In the genomic region with DNA sequence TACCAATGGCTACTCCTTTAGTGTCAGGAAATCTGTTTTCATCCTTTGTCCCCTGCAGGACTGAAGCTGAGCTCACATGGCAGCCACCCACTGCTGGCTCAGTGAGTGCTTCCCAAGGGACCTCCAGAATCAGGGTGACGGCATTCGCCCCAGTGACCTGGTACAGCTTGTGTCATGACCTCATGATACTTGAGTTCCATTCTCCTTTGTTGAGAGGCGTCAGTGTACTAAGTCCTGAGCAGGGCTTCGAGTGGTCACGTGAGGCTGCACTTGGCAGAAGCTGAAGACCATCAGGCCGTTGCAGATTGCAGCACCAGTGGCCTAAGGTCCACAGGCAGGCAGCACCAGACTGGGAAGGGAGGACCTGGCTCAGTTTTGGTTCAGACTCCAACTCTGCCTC, we compare ENCODE assay signal across 8 mouse cellular contexts.
DNase-seq lines count a peak whose midpoint lies in the region; ATAC-seq and TF ChIP-seq lines count a peak whose summit lies in the region.
"Had no signal": no experiment of that assay in that cellular context is flagged by ENCODE, and none has a peak within 500 bp of the region (broad histone marks: within the 10 kb centered on the region; RNA-seq: fewer than 3 reads in every experiment).

No protein-coding gene starts in this region.

- TF ChIP-seq CTCF in lung, embryonic 14.5 days (IDR thresholded peaks at IDR 0.05; ENCODE audit: low read depth) = no peak

- H3K36me3 ChIP-seq in heart, embryonic 12.5 days = no peaks in the 10 kb centered on the region
- no peaks in the 10 kb centered on the region for H3K36me3 ChIP-seq in lung, embryonic 14.5 days (ENCODE audit: insufficient read depth)
- H3K36me3 ChIP-seq: hindbrain, embryonic 15.5 days had no signal

- DNase-seq in left cerebral cortex, adult 9 months (ENCODE audit: low spot score in 2 of 2) = peak; percentile 63 to 69
- no peak for DNase-seq in left cerebral cortex, postnatal 10 days (ENCODE audit: extremely low spot score in 1 of 2, low spot score in 2 of 2)
- DNase-seq in cerebellum, postnatal 25 days = peak; percentile 72 to 76
- no peak for DNase-seq in lung, embryonic 14.5 days
- DNase-seq in spleen, postnatal 14 days (ENCODE audit: low spot score in 2 of 2) = no peak
- DNase-seq in spleen, postnatal 4 days (ENCODE audit: low spot score in 2 of 2) = no peak

- intact Hi-C loops in left cerebral cortex, postnatal 10 days (cut with DNase I) = no loop called here

- H3K27me3 ChIP-seq in heart, embryonic 12.5 days (replicated peaks) = no peaks in the 10 kb centered on the region
- no peaks in the 10 kb centered on the region for H3K27me3 ChIP-seq in lung, embryonic 14.5 days (ENCODE audit: insufficient read depth, low read length)
- H3K27me3 ChIP-seq: hindbrain, embryonic 15.5 days had no signal

- H3K9ac ChIP-seq in heart, embryonic 12.5 days = no peak overlapping the region
- H3K9ac ChIP-seq in lung, embryonic 14.5 days = no peak overlapping the region
- H3K9ac ChIP-seq: hindbrain, embryonic 15.5 days had no signal

- H3K27ac ChIP-seq in heart, embryonic 12.5 days (ENCODE audit: poor library complexity, severe bottlenecking) = no peak overlapping the region
- no peak overlapping the region for H3K27ac ChIP-seq in lung, embryonic 14.5 days (ENCODE audit: low read depth)

- 0 out of 2 replicates have a peak, but pooled peaks have one; percentile 27 for ATAC-seq in heart, embryonic 12.5 days (ENCODE audit: insufficient number of reproducible peaks, low FRiP score)
- peak; percentile 48; the same call in 1 of the 2 replicates for ATAC-seq in lung, embryonic 14.5 days (ENCODE audit: insufficient read depth)

- H3K4me1 ChIP-seq in heart, embryonic 12.5 days (replicated peaks) = peaks cover 35% of the 10 kb centered on the region
- peaks cover 13% of the 10 kb centered on the region for H3K4me1 ChIP-seq in lung, embryonic 14.5 days (ENCODE audit: insufficient read depth)

- H3K4me3 ChIP-seq in heart, embryonic 12.5 days = no peak overlapping the region
- no peak overlapping the region for H3K4me3 ChIP-seq in lung, embryonic 14.5 days (ENCODE audit: low read depth, low read length)
- H3K4me3 ChIP-seq: hindbrain, embryonic 15.5 days had no signal

- H3K9me3 ChIP-seq in heart, embryonic 12.5 days (replicated peaks) = no peaks in the 10 kb centered on the region
- no peaks in the 10 kb centered on the region for H3K9me3 ChIP-seq in lung, embryonic 14.5 days (ENCODE audit: low read depth, low read length)
- H3K9me3 ChIP-seq: hindbrain, embryonic 15.5 days had no signal

- 58% methylated on average over 6 of the region's 6 CpGs for WGBS in heart, embryonic 12.5 days
- WGBS in lung, embryonic 14.5 days = 44% methylated on average over 6 of the region's 6 CpGs

- no peak overlapping the region for H3K4me2 ChIP-seq in heart, embryonic 12.5 days
- H3K4me2 ChIP-seq in lung, embryonic 14.5 days = no peak overlapping the region
- H3K4me2 ChIP-seq: hindbrain, embryonic 15.5 days had no signal

Comparison
In these comparisons a context has a peak if more than half of its experiments do, and no peak if none do; other contexts are left out.
1. DNase-seq: peak in left cerebral cortex, adult 9 months (2 of 2) and cerebellum, postnatal 25 days (2 of 2); none in left cerebral cortex, postnatal 10 days (0 of 2), lung, embryonic 14.5 days (single experiment), spleen, postnatal 14 days (0 of 2) and spleen, postnatal 4 days (0 of 2).